Mouse (Mus musculus): Measurements from ENCODE around the gene Pabpc5. TPM values are rescaled to one million over a fixed set of nuclear protein-coding genes. Genes with fewer than 3 reads are reported as not detected.
A peak's percentile ranks its signal among the peaks of the same experiment; 100 is the strongest.

Gene Pabpc5
- total RNA-seq (2021) = 1 to 10 TPM; 3.9 to 4.0 TPM

GRCm38 (mm10) chrX:119927081-119927571 is at the start of gene Pabpc5:
Pabpc5 (plus strand) TSS chrX:119927196.
- DNase-seq (ENCODE audit: low spot score in 2 of 2) = peak; percentile 73 to 75
- intact Hi-C loops (cut with DNase I) = no loop called here

GRCm38 (mm10) chrX:119886957-119887593 is 39.9 kb upstream of the Pabpc5 start:
- no peak for DNase-seq (ENCODE audit: low spot score in 2 of 2)
- intact Hi-C loops (cut with DNase I) = no loop called here

GRCm38 (mm10) chrX:119888326-119888920 is 38.6 kb upstream of the Pabpc5 start:
- intact Hi-C loops (cut with DNase I) = no loop called here
- no peak for DNase-seq (ENCODE audit: low spot score in 2 of 2)

- intact Hi-C loops (cut with DNase I) = no loop called here
- DNase-seq (ENCODE audit: low spot score in 2 of 2) = no peak
Observed at GRCm38 (mm10) chrX:119927852-119928251, 856 bp downstream of the Pabpc5 start.
